In the genomic region with DNA sequence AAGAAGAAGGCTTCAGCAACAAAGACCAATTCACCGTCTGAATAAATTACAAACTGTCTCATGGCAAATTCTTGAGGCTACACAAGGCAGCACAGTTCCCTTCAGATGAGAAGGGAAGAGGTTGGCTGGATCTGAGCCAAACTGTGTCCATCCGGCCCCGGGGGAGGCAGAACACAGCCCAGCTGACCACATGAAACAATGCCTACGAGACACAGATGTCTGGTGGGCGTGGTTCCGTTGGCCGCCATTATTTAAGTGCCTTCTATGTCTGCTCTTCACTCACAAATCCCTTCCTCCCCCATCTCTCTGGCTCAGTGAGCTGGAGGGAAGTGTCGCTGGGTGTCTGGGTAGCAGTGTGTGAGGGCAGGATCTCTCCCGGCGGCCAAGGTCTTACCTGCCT, we compare ENCODE assay signal across 9 mouse cellular contexts.
A peak's percentile ranks its signal among the peaks of the same experiment; 100 is the strongest.
DNase-seq lines count a peak whose midpoint lies in the region; ATAC-seq lines count a peak whose summit lies in the region.
"Had no signal": no experiment of that assay in that cellular context is flagged by ENCODE, and none has a peak within 500 bp of the region (broad histone marks: within the 10 kb centered on the region; RNA-seq: fewer than 3 reads in every experiment).

No protein-coding gene starts in this region.

- WGBS in lung, embryonic 15.5 days = 48% methylated on average over 10 of the region's 10 CpGs
- WGBS in forebrain, embryonic 15.5 days = 76% methylated on average over 10 of the region's 10 CpGs
- WGBS in intestine, embryonic 16.5 days = 53% methylated on average over 10 of the region's 10 CpGs

- no peak overlapping the region for H3K4me2 ChIP-seq in lung, embryonic 15.5 days
- H3K4me2 ChIP-seq in forebrain, embryonic 15.5 days (replicated peaks) = no peak overlapping the region
- H3K4me2 ChIP-seq in intestine, embryonic 16.5 days (ENCODE audit: low read depth, low read length) = no peak overlapping the region
- H3K4me2 ChIP-seq: liver, embryonic 15.5 days had no signal

- intact Hi-C loops in heart, postnatal 14 days (cut with DNase I) = no loop called here

- H3K36me3 ChIP-seq in lung, embryonic 15.5 days = no peaks in the 10 kb centered on the region
- H3K36me3 ChIP-seq in forebrain, embryonic 15.5 days = no peaks in the 10 kb centered on the region
- no peaks in the 10 kb centered on the region for H3K36me3 ChIP-seq in intestine, embryonic 16.5 days (ENCODE audit: control insufficient read depth, insufficient read depth, low read length)
- H3K36me3 ChIP-seq: liver, embryonic 15.5 days had no signal

- no peaks in the 10 kb centered on the region for H3K9me3 ChIP-seq in lung, embryonic 15.5 days
- H3K9me3 ChIP-seq in forebrain, embryonic 15.5 days = no peaks in the 10 kb centered on the region
- H3K9me3 ChIP-seq in intestine, embryonic 16.5 days (ENCODE audit: control insufficient read depth, low read length) = no peaks in the 10 kb centered on the region
- H3K9me3 ChIP-seq: liver, embryonic 15.5 days had no signal

- ATAC-seq in activated CD4-positive, CD25-positive, alpha-beta regulatory T cell, adult 4 months = peak; percentile 73
- ATAC-seq in lung, embryonic 15.5 days (ENCODE audit: borderline replicate concordance, extremely low read depth, low FRiP score, low TSS enrichment) = peak; percentile 47
- ATAC-seq in forebrain, embryonic 15.5 days (replicated peaks) = no peak
- no peak for ATAC-seq in intestine, embryonic 16.5 days

- no peak overlapping the region for H3K27ac ChIP-seq in lung, embryonic 15.5 days
- no peak overlapping the region for H3K27ac ChIP-seq in forebrain, embryonic 15.5 days (replicated peaks)
- H3K27ac ChIP-seq in intestine, embryonic 16.5 days (ENCODE audit: low read length) = no peak overlapping the region

- no peaks in the 10 kb centered on the region for H3K27me3 ChIP-seq in lung, embryonic 15.5 days
- H3K27me3 ChIP-seq in forebrain, embryonic 15.5 days = no peaks in the 10 kb centered on the region
- no peaks in the 10 kb centered on the region for H3K27me3 ChIP-seq in intestine, embryonic 16.5 days (replicated peaks; ENCODE audit: control insufficient read depth, insufficient read depth, low read length)
- H3K27me3 ChIP-seq: liver, embryonic 15.5 days had no signal

- H3K4me1 ChIP-seq in lung, embryonic 15.5 days = peaks cover 11% of the 10 kb centered on the region
- H3K4me1 ChIP-seq in forebrain, embryonic 15.5 days = no peaks in the 10 kb centered on the region
- H3K4me1 ChIP-seq in intestine, embryonic 16.5 days (ENCODE audit: control insufficient read depth, insufficient read depth, low read length) = no peaks in the 10 kb centered on the region; the same call in 1 of the 2 replicates

- H3K4me3 ChIP-seq in lung, embryonic 15.5 days = no peak overlapping the region
- no peak overlapping the region for H3K4me3 ChIP-seq in forebrain, embryonic 15.5 days
- H3K4me3 ChIP-seq in intestine, embryonic 16.5 days (ENCODE audit: low read length) = no peak overlapping the region
- H3K4me3 ChIP-seq: liver, embryonic 15.5 days had no signal

- no peak overlapping the region for H3K9ac ChIP-seq in lung, embryonic 15.5 days
- no peak overlapping the region for H3K9ac ChIP-seq in forebrain, embryonic 15.5 days (replicated peaks)
- no peak overlapping the region for H3K9ac ChIP-seq in intestine, embryonic 16.5 days (ENCODE audit: low read depth, low read length)
- H3K9ac ChIP-seq: liver, embryonic 15.5 days had no signal

- peak; percentile 62 for DNase-seq in layer of hippocampus, adult 9-11 months
- DNase-seq in layer of hippocampus, adult 9-10 months (ENCODE audit: low spot score) = no peak
- DNase-seq in heart, postnatal 14 days = peak; percentile 56 to 65
- peak; percentile 37 to 50 for DNase-seq in spleen, postnatal 36 days (ENCODE audit: low spot score in 2 of 2)

Comparison
In these comparisons a context has a peak if more than half of its experiments do, and no peak if none do; other contexts are left out.
1. ATAC-seq: peak in activated CD4-positive, CD25-positive, alpha-beta regulatory T cell, adult 4 months (single experiment) and lung, embryonic 15.5 days (single experiment); none in forebrain, embryonic 15.5 days (single experiment) and intestine, embryonic 16.5 days (single experiment).